Mouse (Mus musculus): ENCODE results near the gene Bmi1.

- TF ChIP-seq ZNF384 (IDR thresholded peaks at IDR 0.05; ENCODE audit: low read depth, low read length) (no peak), HCFC1 (IDR thresholded peaks at IDR 0.05; ENCODE audit: borderline replicate concordance, insufficient read depth, low read length) (no peak), ZC3H11A (IDR thresholded peaks at IDR 0.05; ENCODE audit: borderline replicate concordance, low read depth, low read length) (no peak), MAFK (IDR thresholded peaks at IDR 0.05; ENCODE audit: insufficient read depth, low read depth, low read length) (no peak)
Observed at GRCm38 (mm10) chr2:18630547-18630946, 46.3 kb upstream of the Bmi1 start.

Measured in ES-E14 (cell line).